Mouse (Mus musculus): Measurements from ENCODE around the gene Tbc1d20.

- TF ChIP-seq CTCF (IDR thresholded peaks at IDR 0.05) (peak; percentile 38), EP300 (IDR thresholded peaks at IDR 0.05) (peak; percentile 78)
Observed at GRCm38 (mm10) chr2:152327980-152328379, 34.4 kb downstream of the Tbc1d20 start.

Measured in lung, postnatal 0 days (tissue).